Mouse (Mus musculus): Measurements from ENCODE around the gene Rnh1.

Rnh1 gene

GRCm38 (mm10) chr7:141155362-141155761, 17.3 kb downstream of the Rnh1 start:
- DNase-seq = no peak

DNA sequence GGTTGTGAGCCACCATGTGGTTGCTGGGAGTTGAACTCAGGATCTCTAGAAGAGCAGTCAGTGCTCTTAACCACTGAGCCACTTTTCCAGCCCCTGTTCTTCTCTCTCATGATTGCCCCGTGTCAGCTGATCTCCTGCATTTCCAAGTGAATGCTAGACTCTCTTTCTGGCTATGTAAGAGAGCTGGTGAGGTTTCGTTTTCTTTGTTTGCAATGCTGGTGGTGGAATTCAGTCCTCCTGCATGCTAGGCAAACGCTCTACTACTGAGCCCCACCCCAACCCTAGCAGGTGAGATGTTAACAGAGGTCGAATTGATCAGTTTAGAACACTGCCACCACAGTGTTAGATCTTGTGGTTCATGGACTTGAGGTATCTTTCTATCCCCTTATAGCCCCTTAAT, 24.0 kb downstream of the Rnh1 start:
- no peak for DNase-seq

GRCm38 (mm10) chr7:141147044-141147443, 25.6 kb downstream of the Rnh1 start:
- no peak for DNase-seq

DNA sequence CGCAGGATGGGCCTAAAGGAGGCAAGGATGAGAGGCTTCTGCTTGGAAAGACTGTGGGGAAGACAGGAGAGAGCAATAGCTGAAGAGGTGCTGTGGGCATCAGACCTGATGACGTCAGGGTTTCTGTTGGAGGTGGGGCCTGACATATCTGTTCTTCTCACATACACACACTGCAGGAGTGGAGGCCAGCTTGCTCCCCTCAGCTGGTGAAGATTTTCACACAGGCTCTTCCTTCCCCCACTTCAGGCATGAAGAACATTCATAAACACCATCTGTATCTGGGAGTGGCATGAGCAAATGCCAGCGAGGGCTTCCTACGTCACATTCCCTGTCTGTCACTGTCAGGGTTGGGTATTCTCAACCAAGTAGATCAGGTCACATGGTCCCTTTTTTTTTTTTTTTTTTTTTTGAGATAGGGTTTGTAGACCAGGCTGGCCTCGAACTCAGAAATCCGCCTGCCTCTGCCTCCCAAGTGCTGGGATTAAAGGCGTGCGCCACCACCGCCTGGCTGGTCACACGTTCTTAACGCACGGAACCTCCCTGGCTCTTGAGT, 26.5 kb downstream of the Rnh1 start:
- DNase-seq = no peak

- DNase-seq = no peak
These were observed 27.3 kb downstream of the Rnh1 start for GRCm38 (mm10) chr7:141145403-141145802.

GRCm38 (mm10) chr7:141144650-141145049, 28.0 kb downstream of the Rnh1 start:
- DNase-seq = no peak

DNA sequence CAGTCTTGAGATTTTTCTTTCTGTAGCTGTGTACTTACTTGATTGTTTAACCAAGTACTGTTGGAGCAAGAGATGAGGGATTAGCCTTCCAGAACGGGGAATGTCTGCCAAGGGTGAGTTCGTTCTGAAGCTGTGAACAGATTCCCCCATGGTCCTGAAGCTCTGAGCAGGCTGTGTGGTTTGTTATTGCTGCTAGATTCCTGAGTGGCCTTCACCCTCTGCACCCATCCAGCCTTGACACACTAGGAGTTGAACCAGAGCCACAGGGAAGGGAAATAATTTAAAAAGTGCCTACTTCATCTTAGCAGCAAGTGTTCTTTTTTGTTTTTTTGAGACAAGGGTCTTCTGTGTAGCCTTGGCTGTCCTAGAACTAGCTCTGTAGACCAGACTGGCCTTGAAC, 28.8 kb downstream of the Rnh1 start:
- no peak for DNase-seq

GRCm38 (mm10) chr7:141143112-141143511, 29.5 kb downstream of the Rnh1 start:
- DNase-seq = no peak

GRCm38 (mm10) chr7:141141326-141141725, 31.3 kb downstream of the Rnh1 start:
- DNase-seq = no peak

DNA sequence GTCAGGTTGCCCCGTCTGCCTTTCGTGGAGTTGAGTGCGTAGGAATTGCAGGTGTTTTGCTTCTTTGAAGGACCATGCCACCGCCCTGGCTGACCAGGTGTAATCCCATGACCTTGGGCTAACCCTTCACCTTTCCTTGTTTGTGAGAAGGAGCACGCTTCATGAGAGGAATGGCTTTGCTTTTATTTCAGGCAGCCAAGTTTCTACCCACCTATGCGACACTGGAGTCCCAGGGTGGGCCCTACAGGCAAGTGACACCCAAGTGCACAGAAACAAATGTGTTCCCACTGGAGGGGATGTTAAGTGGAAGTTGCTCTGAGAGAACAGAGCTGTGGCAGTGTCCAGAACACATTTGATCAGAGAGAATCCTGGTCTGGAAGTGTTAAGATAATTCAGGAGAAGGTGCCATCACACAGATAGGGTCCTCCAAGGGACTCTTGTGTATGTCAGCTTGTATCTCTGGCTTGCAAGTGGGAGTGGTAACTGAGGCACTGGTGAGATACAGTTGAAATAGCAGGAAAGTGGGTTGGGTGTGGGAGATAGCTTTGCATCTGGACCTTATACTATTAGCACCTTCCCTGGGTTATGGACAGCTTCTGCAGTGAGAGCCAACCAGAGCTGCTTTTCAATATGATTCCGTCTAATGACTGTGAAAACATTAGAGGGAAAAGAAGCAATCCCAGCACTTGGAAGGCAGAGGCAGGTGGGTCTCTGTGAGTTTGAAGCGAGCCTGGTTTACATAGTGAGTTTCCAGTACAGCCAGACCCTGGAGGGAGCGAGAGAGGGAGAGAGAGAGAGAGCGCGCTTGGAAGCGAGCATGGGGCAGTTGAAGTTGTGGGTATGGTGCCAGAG, 40.5 kb downstream of the Rnh1 start:
- DNase-seq = no peak

DNA sequence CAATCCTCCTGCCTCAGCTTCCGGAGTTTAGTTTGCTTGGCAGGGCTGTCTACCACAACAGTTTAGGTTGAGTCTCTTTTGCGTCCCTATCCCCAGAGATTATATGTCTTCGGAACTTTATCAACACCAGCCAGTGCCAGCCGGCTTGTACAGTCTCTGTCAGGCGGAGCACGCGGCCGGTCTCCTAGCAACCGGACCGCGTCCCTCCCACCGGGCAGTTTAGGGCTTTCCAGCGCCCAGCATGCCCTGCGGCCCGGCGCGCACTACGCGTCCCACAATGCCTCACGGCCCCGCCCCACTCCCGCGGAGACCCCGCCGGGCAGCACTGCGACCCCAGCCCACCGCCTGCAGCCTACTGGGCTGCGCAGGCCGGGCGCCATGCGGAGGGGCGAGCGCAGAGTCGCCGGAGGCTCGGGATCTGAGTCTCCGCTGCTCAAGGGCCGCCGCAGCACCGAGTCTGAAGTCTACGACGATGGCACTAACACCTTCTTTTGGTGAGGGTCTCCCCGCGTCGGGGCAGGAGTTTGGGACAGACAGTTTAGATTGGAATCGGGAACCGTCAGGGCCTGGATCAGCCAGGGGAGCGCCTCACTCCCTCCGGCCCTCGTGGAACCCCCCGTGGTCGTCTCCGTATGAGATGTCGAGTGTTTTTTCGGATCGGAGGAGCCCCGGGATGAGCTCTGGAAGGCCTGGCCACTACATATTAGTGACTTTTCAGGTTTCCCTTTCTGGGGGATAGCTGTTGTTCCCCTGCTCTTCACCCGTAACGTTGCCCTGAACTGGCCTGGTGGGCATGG, 41.4 kb downstream of the Rnh1 start:
- peak; percentile 91 for DNase-seq

DNA sequence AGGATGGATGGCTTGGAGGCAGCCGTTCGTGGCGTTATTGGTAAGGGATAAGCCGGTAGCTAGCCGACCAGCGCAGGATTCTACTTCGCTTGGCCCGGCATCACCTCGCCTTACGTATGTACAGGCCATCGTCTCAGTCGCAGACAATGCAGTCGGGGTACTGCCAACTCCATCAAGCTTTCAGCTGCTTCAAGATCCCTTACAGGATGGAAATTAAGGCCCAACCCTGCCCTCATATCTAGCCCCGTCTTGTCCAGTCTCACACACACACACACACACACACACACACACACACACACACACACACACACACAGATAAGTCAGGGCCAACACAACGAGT, 49.2 kb downstream of the Rnh1 start:
- no peak for DNase-seq

GRCm38 (mm10) chr7:141122689-141123516, 49.8 kb downstream of the Rnh1 start:
- peak; percentile 77 for DNase-seq

DNA sequence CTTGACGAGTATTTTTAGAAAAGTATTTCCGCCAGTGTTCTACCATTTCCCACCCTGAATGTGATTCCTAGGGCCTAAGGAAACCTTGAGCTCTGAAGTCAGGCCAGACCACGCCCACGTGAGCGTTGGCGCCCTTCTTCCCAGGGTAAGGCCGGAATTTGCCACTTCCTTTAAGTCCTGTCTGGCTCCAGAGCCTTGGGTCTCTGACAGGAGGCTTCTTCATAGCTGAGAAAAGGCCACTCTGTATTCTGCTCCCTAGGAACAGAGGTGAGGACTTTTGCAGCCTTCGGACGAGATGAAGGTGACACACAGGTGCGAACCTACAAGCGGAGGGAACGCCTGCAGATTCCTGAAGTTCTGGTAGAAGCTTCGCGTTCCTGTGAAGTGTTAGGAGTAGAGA, 50.4 kb downstream of the Rnh1 start, which contains the start of gene Ptdss2:
Ptdss2 (plus strand) TSS at position 138 of the 400 bp plus-strand sequence.
- no peak for DNase-seq

- no peak for DNase-seq
These were observed 51.6 kb downstream of the Rnh1 start for GRCm38 (mm10) chr7:141121051-141121531.

GRCm38 (mm10) chr7:141120605-141121004, 52.1 kb downstream of the Rnh1 start:
- no peak for DNase-seq

DNA sequence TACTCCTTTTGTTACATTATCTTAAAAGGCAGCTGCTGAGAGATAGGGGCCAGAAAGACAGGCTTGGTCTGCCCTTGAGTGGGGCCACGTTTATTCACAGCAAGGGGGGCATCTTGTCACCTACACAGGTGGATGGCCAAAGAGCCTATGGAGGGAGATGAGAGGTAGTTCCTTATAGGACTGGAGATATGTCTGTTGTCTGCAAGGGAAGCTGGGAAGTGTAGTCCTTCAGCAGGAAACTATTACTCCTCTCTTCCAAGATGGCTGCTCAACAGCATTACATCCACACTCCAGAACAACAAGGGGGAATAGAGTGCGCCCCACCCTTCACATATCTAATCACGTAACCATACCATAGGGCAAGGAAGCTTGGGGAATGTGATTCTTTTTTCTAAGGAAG, 53.2 kb downstream of the Rnh1 start:
- DNase-seq = no peak

- no peak for DNase-seq
These were observed 55.0 kb downstream of the Rnh1 start, which contains the start of gene Ano9 for GRCm38 (mm10) chr7:141117636-141118035. Gene Ano9, minus strand, starts transcription at chr7:141117806.

DNA sequence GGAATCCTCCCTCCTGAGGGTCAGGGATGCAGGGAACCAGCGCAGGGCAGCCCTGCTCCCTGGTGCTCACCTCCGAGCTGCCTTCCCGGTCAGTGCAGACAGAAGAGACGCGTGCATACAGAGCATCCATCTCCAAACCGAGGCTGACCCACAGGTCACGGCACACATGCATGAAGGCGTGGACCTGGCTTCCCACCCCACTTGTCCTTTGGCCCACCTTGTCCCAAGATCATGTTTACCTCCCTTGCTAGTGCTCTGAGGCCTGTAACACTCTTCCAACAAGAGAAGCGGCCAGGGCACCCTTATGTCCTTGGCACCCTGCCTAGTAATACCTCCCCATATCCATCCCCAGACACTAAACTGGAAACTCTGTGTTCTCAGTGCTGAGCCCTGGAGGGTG, 56.8 kb downstream of the Rnh1 start:
- no peak for DNase-seq
